Mouse (Mus musculus): ENCODE data around the gene Cacng3. TPM values are rescaled to one million over a fixed set of nuclear protein-coding genes. Genes with fewer than 3 reads are reported as not detected.

Cacng3 gene
- total and polyA plus RNA-seq, 3 experiments, result not detected

DNA sequence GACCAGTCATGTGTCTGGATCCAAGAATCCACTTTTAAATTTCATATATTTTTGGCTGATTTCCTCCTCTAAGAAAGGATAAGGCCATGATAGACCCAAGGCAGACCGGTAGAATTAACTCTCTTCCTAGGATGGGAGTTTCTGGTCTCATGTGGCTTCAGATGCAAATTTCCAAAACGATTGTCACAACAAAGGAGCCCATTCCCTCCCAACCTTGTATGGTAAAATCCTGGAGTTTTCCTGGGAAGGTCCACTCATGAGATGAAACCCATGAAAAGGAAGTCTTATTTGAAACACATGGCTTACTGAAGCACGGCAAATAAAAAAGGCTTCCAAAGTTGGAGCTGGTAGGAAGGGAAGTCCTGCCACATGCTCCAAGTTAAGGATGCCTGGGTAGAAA lies 39.1 kb upstream of the Cacng3 start:
- Histone ChIP-seq H3K36me3 (replicated peaks in 1 of 2; ENCODE audit: control insufficient read depth in 1 of 2, insufficient read depth in 1 of 2, low read length in 1 of 2) (peaks cover 63 to 95% of the 10 kb centered on the region in 2 experiments), H3K9ac (ENCODE audit: insufficient read depth, low read depth) (no peak overlapping the region), H3K27ac (ENCODE audit: insufficient read depth, low read depth) (no peak overlapping the region), H3K79me2 (replicated peaks; ENCODE audit: control insufficient read depth, extremely low read depth, insufficient read depth, poor library complexity, severe bottlenecking) (no peaks in the 10 kb centered on the region), H3K27me3 (replicated peaks) (no peaks in the 10 kb centered on the region), H3K4me3 (replicated peaks in 1 of 3; ENCODE audit: low read depth in 2 of 3, low read length in 2 of 3, poor library complexity in 1 of 3) (no peak overlapping the region), H3K4me2 (ENCODE audit: insufficient read depth, low read depth, poor library complexity, severe bottlenecking) (no peak overlapping the region), H3K4me1 (ENCODE audit: control insufficient read depth in 1 of 2, insufficient read depth in 2 of 2) (no peaks in the 10 kb centered on the region), H3K9me3 (replicated peaks; ENCODE audit: low read length) (no peaks in the 10 kb centered on the region)
- no peak for DNase-seq (ENCODE audit: extremely low read depth)
- no peak for TF ChIP-seq RAD21 (IDR thresholded peaks at IDR 0.05; ENCODE audit: low read depth, low read length)
- TF ChIP-seq USF2 (conservative IDR thresholded peaks at IDR 0.05; ENCODE audit: low read depth, low read length), result no peak
- TF ChIP-seq MAFK (IDR thresholded peaks at IDR 0.05; ENCODE audit: insufficient replicate concordance, low read length), result no peak
- TF ChIP-seq MAZ (IDR thresholded peaks at IDR 0.05; ENCODE audit: low read depth, low read length), result no peak
- no peak for TF ChIP-seq SIN3A (IDR thresholded peaks at IDR 0.05; ENCODE audit: low read length)
- no peak for TF ChIP-seq HCFC1 (IDR thresholded peaks at IDR 0.05; ENCODE audit: low read depth, low read length)
- no peak for TF ChIP-seq TCF12 (IDR thresholded peaks at IDR 0.05; ENCODE audit: low read depth, low read length)
- no peak for TF ChIP-seq ELF1 (IDR thresholded peaks at IDR 0.05; ENCODE audit: low read depth, low read length)
- no peak for TF ChIP-seq E2F4 (IDR thresholded peaks at IDR 0.05; ENCODE audit: insufficient replicate concordance, low read depth, low read length)
- TF ChIP-seq TBP (conservative IDR thresholded peaks at IDR 0.05; ENCODE audit: low read depth, low read length), result no peak
- TF ChIP-seq CHD2 (IDR thresholded peaks at IDR 0.05; ENCODE audit: low read length), result no peak
- no peak for TF ChIP-seq USF1 (IDR thresholded peaks at IDR 0.05; ENCODE audit: low read depth, low read length)
- TF ChIP-seq MAX (IDR thresholded peaks at IDR 0.05; ENCODE audit: low read length), result no peak
- TF ChIP-seq PAX5 (IDR thresholded peaks at IDR 0.05; ENCODE audit: low read length), result no peak
- TF ChIP-seq KAT2A (IDR thresholded peaks at IDR 0.05; ENCODE audit: insufficient replicate concordance, low read length), result no peak
- no peak for TF ChIP-seq RCOR1 (conservative IDR thresholded peaks at IDR 0.05; ENCODE audit: low read depth, low read length)
- no peak for TF ChIP-seq ZC3H11A (IDR thresholded peaks at IDR 0.05; ENCODE audit: low read depth, low read length)
- TF ChIP-seq ZKSCAN1 (IDR thresholded peaks at IDR 0.05; ENCODE audit: borderline replicate concordance, low read depth, low read length), result no peak
- TF ChIP-seq MYC (IDR thresholded peaks at IDR 0.05; ENCODE audit: low read depth, low read length), result no peak
- dilution Hi-C loops (cut with MboI; ENCODE audit: extremely low pct_ligation_motif_present, extremely low pct_unique_long_range_greater_than_20kb, low sequenced_read_pairs), result no loop called here
- in situ Hi-C loops (cut with MboI; ENCODE audit: low pct_ligation_motif_present, low pct_unique_long_range_greater_than_20kb, low sequenced_read_pairs), result no loop called here

DNA sequence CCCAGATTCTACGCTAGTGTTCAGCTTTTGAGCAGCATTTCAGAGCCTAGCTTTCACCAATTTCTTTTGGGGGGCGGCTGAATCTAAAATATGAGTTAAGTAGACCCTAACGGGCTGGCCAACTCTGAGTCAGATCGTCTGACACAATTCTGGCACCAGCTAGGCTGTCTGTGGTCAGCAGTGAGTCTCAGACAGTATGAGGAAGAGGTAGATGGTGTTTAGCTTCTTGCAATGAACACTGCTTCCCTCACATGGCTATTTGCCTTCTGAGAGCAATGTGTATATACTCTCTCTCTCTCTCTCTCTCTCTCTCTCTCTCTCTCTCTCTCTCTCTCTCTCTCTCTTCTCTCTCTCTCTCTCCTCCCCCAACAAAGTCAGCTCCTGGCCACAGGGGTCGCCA lies 37.3 kb upstream of the Cacng3 start:
- Histone ChIP-seq H3K4me2 (ENCODE audit: insufficient read depth, low read depth, poor library complexity, severe bottlenecking) (no peak overlapping the region), H3K9ac (ENCODE audit: insufficient read depth, low read depth) (no peak overlapping the region), H3K4me1 (ENCODE audit: control insufficient read depth in 1 of 2, insufficient read depth in 2 of 2) (no peaks in the 10 kb centered on the region), H3K79me2 (replicated peaks; ENCODE audit: control insufficient read depth, extremely low read depth, insufficient read depth, poor library complexity, severe bottlenecking) (no peaks in the 10 kb centered on the region), H3K36me3 (replicated peaks in 1 of 2; ENCODE audit: control insufficient read depth in 1 of 2, insufficient read depth in 1 of 2, low read length in 1 of 2) (peaks cover 48 to 81% of the 10 kb centered on the region in 2 experiments), H3K27ac (ENCODE audit: insufficient read depth, low read depth) (no peak overlapping the region), H3K4me3 (replicated peaks in 1 of 3; ENCODE audit: low read depth in 2 of 3, low read length in 2 of 3, poor library complexity in 1 of 3) (no peak overlapping the region), H3K27me3 (replicated peaks) (no peaks in the 10 kb centered on the region), H3K9me3 (replicated peaks; ENCODE audit: low read length) (no peaks in the 10 kb centered on the region)
- TF ChIP-seq CTCF (conservative IDR thresholded peaks at IDR 0.05 in 1 of 2, IDR thresholded peaks at IDR 0.05 in 1 of 2; ENCODE audit: low read depth in 2 of 2, low read length in 2 of 2) (peak in 1 of 2 experiments; percentile 47; a peak in 2 of 4 replicates), CHD1 (IDR thresholded peaks at IDR 0.05; ENCODE audit: low read depth, low read length) (no peak)
- DNase-seq (ENCODE audit: extremely low read depth), result no peak
- dilution Hi-C loops (cut with MboI; ENCODE audit: extremely low pct_ligation_motif_present, extremely low pct_unique_long_range_greater_than_20kb, low sequenced_read_pairs) (no loop called here), in situ Hi-C loops (cut with MboI; ENCODE audit: low pct_ligation_motif_present, low pct_unique_long_range_greater_than_20kb, low sequenced_read_pairs) (no loop called here)

All from CH12.LX (cell line).